Mouse (Mus musculus) megakaryocyte-erythroid progenitor cell, adult 5-6 weeks (primary cell): ENCODE data around the gene Hcfc1. TPM values are rescaled to one million over a fixed set of nuclear protein-coding genes. Genes with fewer than 3 reads are reported as not detected.

Source experiments
- total RNA-seq, 2 experiments: library from RNA; stranded (forward) in 1 of 2; stranded (reverse) in 1 of 2; fragments of 200-1000, 215-1000 nt in 1 of 2; fragments of >200 nt in 1 of 2; fragmentation: Nextera tagmentation in 1 of 2; gene quantifications; 2 replicates each; pipeline ENCODE4 v1.2.3; 2014 to 2017

Gene Hcfc1
- total RNA-seq, 2 experiments from 2014 or later, result 78.7 to 169 TPM

Other genes with a start within 250 kb of the Hcfc1 start
- gene Abcd1, start 249.8 kb downstream of the Hcfc1 start, total RNA-seq (2014; fragmentation: Nextera tagmentation), result 8.9 and 12.1 TPM in 2 replicates
- gene Abcd1, start 249.8 kb downstream of the Hcfc1 start, total RNA-seq (2017), result 3.5 and 6.4 TPM in 2 replicates
- not detected in 2 replicates for gene Plxnb3, start 209.3 kb downstream of the Hcfc1 start, total RNA-seq (2014; fragmentation: Nextera tagmentation)
- gene Plxnb3, start 209.3 kb downstream of the Hcfc1 start, total RNA-seq (2017), result 0.19 TPM in 1 of 2 replicates, not detected in the other
- gene Srpk3, start 192.0 kb downstream of the Hcfc1 start, total RNA-seq (2014; fragmentation: Nextera tagmentation), result not detected in 2 replicates
- gene Srpk3, start 192.0 kb downstream of the Hcfc1 start, total RNA-seq (2017), result not detected in 2 replicates
- gene Idh3g, start 179.5 kb downstream of the Hcfc1 start, total RNA-seq (2014; fragmentation: Nextera tagmentation), result 216 and 277 TPM in 2 replicates
- gene Idh3g, start 179.5 kb downstream of the Hcfc1 start, total RNA-seq (2017), result 239 and 271 TPM in 2 replicates
- 246 and 263 TPM in 2 replicates for gene Ssr4, start 179.3 kb downstream of the Hcfc1 start, total RNA-seq (2014; fragmentation: Nextera tagmentation)
- 136 and 138 TPM in 2 replicates for gene Ssr4, start 179.3 kb downstream of the Hcfc1 start, total RNA-seq (2017)
- 0.31 TPM in 1 of 2 replicates, not detected in the other for gene Pdzd4, start 141.4 kb downstream of the Hcfc1 start, total RNA-seq (2014; fragmentation: Nextera tagmentation)
- 0.30 TPM in 1 of 2 replicates, not detected in the other for gene Pdzd4, start 141.4 kb downstream of the Hcfc1 start, total RNA-seq (2017)
- gene Avpr2, start 74.3 kb downstream of the Hcfc1 start, total RNA-seq (2014; fragmentation: Nextera tagmentation), result not detected in 2 replicates
- not detected in 2 replicates for gene Avpr2, start 74.3 kb downstream of the Hcfc1 start, total RNA-seq (2017)
- gene L1cam, start 70.3 kb downstream of the Hcfc1 start, total RNA-seq (2014; fragmentation: Nextera tagmentation), result not detected in 2 replicates
- gene L1cam, start 70.3 kb downstream of the Hcfc1 start, total RNA-seq (2017), result 0.15 and 2.0 TPM in 2 replicates
- 27.6 and 32.5 TPM in 2 replicates for gene Arhgap4, start 44.5 kb downstream of the Hcfc1 start, total RNA-seq (2014; fragmentation: Nextera tagmentation)
- gene Arhgap4, start 44.5 kb downstream of the Hcfc1 start, total RNA-seq (2017), result 13.7 and 20.1 TPM in 2 replicates
- gene Naa10, start 44.4 kb downstream of the Hcfc1 start, total RNA-seq (2014; fragmentation: Nextera tagmentation), result 224 and 245 TPM in 2 replicates
- gene Naa10, start 44.4 kb downstream of the Hcfc1 start, total RNA-seq (2017), result 150 TPM in 2 replicates
- 3.3 and 7.6 TPM in 2 replicates for gene Renbp, start 35.5 kb downstream of the Hcfc1 start, total RNA-seq (2014; fragmentation: Nextera tagmentation)
- gene Renbp, start 35.5 kb downstream of the Hcfc1 start, total RNA-seq (2017), result 6.9 and 11.0 TPM in 2 replicates
- 74.9 and 81.2 TPM in 2 replicates for gene Irak1, start 57.6 kb upstream of the Hcfc1 start, total RNA-seq (2014; fragmentation: Nextera tagmentation)
- 43.2 and 48.7 TPM in 2 replicates for gene Irak1, start 57.6 kb upstream of the Hcfc1 start, total RNA-seq (2017)
- not detected in 2 replicates for gene Opn1mw, start 161.1 kb upstream of the Hcfc1 start, total RNA-seq (2014; fragmentation: Nextera tagmentation)
- gene Opn1mw, start 161.1 kb upstream of the Hcfc1 start, total RNA-seq (2017), result not detected in 2 replicates
- gene Mecp2, start 169.0 kb upstream of the Hcfc1 start, total RNA-seq (2014; fragmentation: Nextera tagmentation), result 21.8 and 22.9 TPM in 2 replicates
- gene Mecp2, start 169.0 kb upstream of the Hcfc1 start, total RNA-seq (2017), result 12.9 and 17.9 TPM in 2 replicates
- not detected in 2 replicates for gene Tex28, start 201.5 kb upstream of the Hcfc1 start, total RNA-seq (2014; fragmentation: Nextera tagmentation)
- gene Tex28, start 201.5 kb upstream of the Hcfc1 start, total RNA-seq (2017), result not detected in 2 replicates
- gene Tktl1, start 210.9 kb upstream of the Hcfc1 start, total RNA-seq (2014; fragmentation: Nextera tagmentation), result not detected in 2 replicates
- gene Tktl1, start 210.9 kb upstream of the Hcfc1 start, total RNA-seq (2017), result not detected in 2 replicates